Mouse (Mus musculus) stomach, postnatal 0 days (tissue): ENCODE data around the gene Tpd52l2.

Source experiments
- CTCF ChIP-seq: IDR thresholded peaks from 2 replicates; pipeline ENCODE4 v1.5.1; 2016; ENCODE audit warnings: antibody characterized with exemption, low read depth, mild to moderate bottlenecking, moderate library complexity
- EP300 ChIP-seq: optimal IDR thresholded peaks from 2 replicates; pipeline ENCODE3; 2016; ENCODE audit warnings: antibody characterized with exemption

- no peak for TF ChIP-seq CTCF
- TF ChIP-seq EP300 = no peak
Measured at GRCm38 (mm10) chr2:181497548-181497875, 570 bp downstream of the Tpd52l2 start.
